Mouse (Mus musculus) lung, embryonic 14.5 days (tissue): ENCODE data around the gene Lrmda. TPM values are rescaled to one million over a fixed set of nuclear protein-coding genes. Genes with fewer than 3 reads are reported as not detected.

Experiments used
- ATAC-seq: fragments of 200-750 bp; cut with Nextera tagmentation; 2 replicates; pipeline ENCODE4 v1.8.0; 2017; ENCODE audit warnings: mild to moderate bottlenecking, moderate TSS enrichment, moderate library complexity; ENCODE audit not compliant: insufficient read depth
- DNase-seq: peaks from one replicate; pipeline ENCODE4 v3.0.0-alpha.2; 2015
- H3K27ac ChIP-seq: fragments of 300-500 bp; sonication (generic); 2 replicates; pipeline ENCODE4 v1.5.1; 2014; ENCODE audit warnings: low read depth, mild to moderate bottlenecking, moderate library complexity
- H3K27me3 ChIP-seq: fragments of 300-500 bp; sonication (generic); 2 replicates; pipeline ENCODE4 v1.6.1; 2014; ENCODE audit warnings: low read length, control low read depth; ENCODE audit not compliant: insufficient read depth
- H3K36me3 ChIP-seq: fragments of 300-500 bp; sonication (generic); 2 replicates; pipeline ENCODE4 v1.6.1; 2014; ENCODE audit warnings: control low read depth; ENCODE audit not compliant: insufficient read depth
- H3K4me1 ChIP-seq: fragments of 300-500 bp; sonication (generic); 2 replicates; pipeline ENCODE4 v1.6.1; 2014; ENCODE audit warnings: antibody characterized with exemption, control low read depth; ENCODE audit not compliant: insufficient read depth
- H3K4me2 ChIP-seq: fragments of 300-500 bp; sonication (generic); 2 replicates; pipeline ENCODE4 v1.6.1; 2014; ENCODE audit warnings: mild to moderate bottlenecking
- H3K4me3 ChIP-seq: fragments of 300-500 bp; sonication (generic); 2 replicates; pipeline ENCODE4 v1.5.1; 2014; ENCODE audit warnings: low read depth, low read length
- H3K9ac ChIP-seq: fragments of 300-500 bp; sonication (generic); 2 replicates; pipeline ENCODE4 v1.6.1; 2014
- H3K9me3 ChIP-seq: fragments of 300-500 bp; sonication (generic); 2 replicates; pipeline ENCODE4 v1.6.1; 2016; ENCODE audit warnings: low read depth, low read length, control low read depth
- CTCF ChIP-seq: IDR thresholded peaks from 2 replicates; pipeline ENCODE4 v1.5.1; 2016; ENCODE audit warnings: antibody characterized with exemption, low read depth
- WGBS: fragments of 180-500 bp; shearing (Covaris S2); extraction: QIAGEN DNeasy Blood & Tissue Kit; methylation state at CpG from one replicate; pipeline ENCODE4 v1.1.7; 2014; 5-methylcytosine and 5-hydroxymethylcytosine counted together
- polyA plus RNA-seq: library from polyadenylated mRNA; unstranded; fragments of >200 nt; fragmentation: Nextera tagmentation; extraction: Ambion mirVana; gene quantifications from 2 replicates; pipeline ENCODE4 v1.2.1, GENCODE M21; 2014

The Lrmda gene
- polyA plus RNA-seq, 1 experiment from 2014 or later = 1.1 TPM

DNA sequence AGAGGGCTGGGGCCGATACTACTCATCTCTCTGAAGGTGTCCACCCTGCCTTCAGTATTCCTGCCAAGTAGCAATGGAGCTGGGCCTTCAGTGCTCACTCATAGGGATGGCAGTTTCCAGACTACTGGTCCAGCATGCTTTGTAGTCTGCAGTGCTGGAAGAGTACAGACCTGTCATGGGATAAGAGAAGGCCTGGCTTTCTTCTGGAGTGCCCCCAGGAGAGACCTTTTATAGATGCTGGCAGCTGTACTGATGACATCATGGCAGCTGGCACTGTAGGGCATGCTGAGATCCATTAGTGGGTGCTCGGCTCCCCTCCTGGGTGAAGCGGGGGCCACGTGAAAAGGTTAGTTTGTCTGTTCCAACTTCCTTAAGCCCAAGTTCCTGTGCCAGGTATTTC lies 348.1 kb downstream of the Lrmda start:
- no peaks in the 10 kb centered on the region for H3K36me3 ChIP-seq
- H3K4me3 ChIP-seq = no peak overlapping the region

DNA sequence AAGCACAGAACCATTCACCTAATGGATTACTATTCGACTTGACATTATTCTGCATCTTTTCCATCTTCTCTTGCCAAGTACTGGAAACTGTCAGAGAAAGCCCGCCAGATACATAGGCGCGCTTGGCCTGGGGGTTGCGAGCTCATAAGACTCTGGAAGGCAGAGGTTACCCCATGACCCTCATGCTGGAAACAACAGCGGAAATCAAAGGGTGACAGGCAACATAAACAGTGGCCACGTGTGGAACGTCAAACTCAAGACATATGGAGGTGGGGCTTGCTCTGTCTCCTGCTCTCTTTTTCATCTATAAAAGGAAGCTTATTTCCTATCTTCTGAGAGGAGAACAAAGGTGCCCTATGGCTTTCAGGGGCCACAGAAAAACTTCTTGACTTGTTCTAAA lies 351.6 kb downstream of the Lrmda start:
- no peaks in the 10 kb centered on the region for H3K9me3 ChIP-seq
- no peaks in the 10 kb centered on the region for H3K36me3 ChIP-seq
- ATAC-seq (peak; percentile 47), DNase-seq (peak; percentile 80)
- no peak overlapping the region for H3K27ac ChIP-seq
- TF ChIP-seq CTCF = no peak
- no peak overlapping the region for H3K4me2 ChIP-seq
- no peak overlapping the region for H3K4me3 ChIP-seq
- no peaks in the 10 kb centered on the region for H3K27me3 ChIP-seq
- H3K9ac ChIP-seq = no peak overlapping the region
- WGBS = 24% methylated on average over 8 of the region's 8 CpGs
- peaks cover 3% of the 10 kb centered on the region; the same call in 1 of the 2 replicates for H3K4me1 ChIP-seq

More for the DNA sequence above, 348.1 kb downstream of the Lrmda start:
- Histone ChIP-seq H3K27ac (no peak overlapping the region), H3K4me1 (peaks cover 14% of the 10 kb centered on the region; the same call in 1 of the 2 replicates), H3K27me3 (no peaks in the 10 kb centered on the region), H3K4me2 (no peak overlapping the region), H3K9me3 (no peaks in the 10 kb centered on the region), H3K9ac (no peak overlapping the region)
- no peak for ATAC-seq
- DNase-seq = no peak
- TF ChIP-seq CTCF = no peak
- WGBS = 86% methylated on average over 4 of the region's 4 CpGs

DNA sequence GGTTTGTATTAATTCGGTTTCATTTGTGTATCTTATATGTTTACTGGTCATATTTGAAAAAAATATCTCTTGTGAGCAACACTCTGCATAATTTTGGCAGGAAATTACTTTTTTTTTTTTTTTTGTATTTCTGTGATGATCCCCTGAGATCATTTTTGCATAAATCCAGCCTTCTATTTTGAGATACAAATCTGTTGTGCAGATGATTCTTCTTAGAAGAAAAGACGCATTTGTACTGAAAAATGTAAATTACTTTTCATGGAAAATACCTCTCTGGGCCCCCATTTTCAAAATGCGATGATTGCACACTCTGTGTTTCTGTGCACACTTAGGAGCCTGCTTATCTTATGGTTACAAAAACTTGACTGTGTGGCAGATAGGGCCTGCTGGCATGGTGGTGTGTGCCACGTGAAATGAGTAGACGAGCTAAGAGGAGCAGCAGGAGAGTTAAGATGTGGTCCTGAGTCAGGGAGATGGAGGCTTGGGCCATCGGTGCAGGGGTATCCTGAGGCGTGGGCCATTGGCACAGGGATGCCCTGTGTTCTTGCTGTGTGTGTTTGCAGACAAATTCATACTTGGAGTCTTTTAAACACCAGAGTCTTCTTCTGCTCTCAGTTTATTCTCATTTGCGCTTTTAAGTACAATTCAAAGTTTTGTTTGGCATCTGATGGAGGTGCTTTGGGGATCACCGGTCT lies 353.3 kb downstream of the Lrmda start:
- Histone ChIP-seq H3K4me2 (no peak overlapping the region), H3K27ac (no peak overlapping the region)
- WGBS = 77% methylated on average over 9 of the region's 9 CpGs

DNA sequence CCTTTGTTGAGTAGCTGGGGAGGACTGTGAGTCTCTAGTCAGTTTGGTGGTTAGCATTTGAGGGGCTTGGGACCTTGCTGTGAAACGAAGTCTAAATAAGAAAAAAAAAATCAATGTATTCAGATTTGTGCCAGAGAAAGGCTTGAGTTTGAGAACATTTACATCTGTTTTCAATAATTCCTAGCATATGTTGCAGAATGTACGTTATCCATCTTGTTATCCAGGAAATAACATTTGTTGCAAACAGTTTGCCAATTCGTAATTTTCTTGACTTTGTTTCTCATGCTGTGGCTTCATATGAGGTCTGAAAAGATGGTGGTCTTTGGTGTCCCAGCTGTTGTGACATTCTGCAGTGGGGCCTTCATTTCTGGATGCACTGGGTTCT lies 353.8 kb downstream of the Lrmda start:
- Histone ChIP-seq H3K4me1 (peaks cover 3% of the 10 kb centered on the region; the same call in 1 of the 2 replicates), H3K4me3 (no peak overlapping the region), H3K9me3 (no peaks in the 10 kb centered on the region), H3K27ac (no peak overlapping the region), H3K27me3 (no peaks in the 10 kb centered on the region), H3K36me3 (no peaks in the 10 kb centered on the region), H3K9ac (no peak overlapping the region), H3K4me2 (no peak overlapping the region)
- 59% methylated on average over 3 of the region's 3 CpGs for WGBS
- DNase-seq (no peak), ATAC-seq (no peak)
- no peak for TF ChIP-seq CTCF

More for the DNA sequence above, 353.3 kb downstream of the Lrmda start:
- TF ChIP-seq CTCF = no peak
- Histone ChIP-seq H3K9me3 (no peaks in the 10 kb centered on the region), H3K36me3 (no peaks in the 10 kb centered on the region), H3K4me3 (no peak overlapping the region), H3K27me3 (no peaks in the 10 kb centered on the region), H3K4me1 (peaks cover 3% of the 10 kb centered on the region; the same call in 1 of the 2 replicates), H3K9ac (no peak overlapping the region)
- ATAC-seq = no peak
- DNase-seq = no peak

DNA sequence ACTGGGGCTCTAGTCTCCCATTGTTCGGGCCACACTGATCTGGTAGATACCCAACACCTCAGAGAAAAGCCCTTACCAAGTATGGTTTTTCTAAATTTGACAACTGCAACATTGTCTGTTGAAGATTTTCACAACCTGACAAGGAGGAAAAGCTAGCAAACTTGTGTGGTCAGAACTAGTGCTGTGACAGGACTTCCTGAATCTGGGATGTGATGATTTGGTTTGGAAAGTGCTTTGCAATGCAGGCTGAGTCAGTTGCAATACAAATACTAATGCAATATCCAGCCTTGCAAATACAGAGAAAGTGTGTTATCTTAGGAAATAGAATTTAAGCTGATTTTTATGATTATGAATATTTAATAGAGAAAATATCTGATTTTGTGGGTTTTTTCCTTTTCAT lies 357.6 kb downstream of the Lrmda start:
- no peak for TF ChIP-seq CTCF
- Histone ChIP-seq H3K27ac (no peak overlapping the region), H3K36me3 (no peaks in the 10 kb centered on the region), H3K4me2 (no peak overlapping the region), H3K27me3 (no peaks in the 10 kb centered on the region), H3K4me1 (no peaks in the 10 kb centered on the region), H3K9ac (no peak overlapping the region), H3K4me3 (no peak overlapping the region), H3K9me3 (no peaks in the 10 kb centered on the region)
- 74% methylated on average over 1 of the region's 1 CpGs for WGBS
- ATAC-seq (no peak), DNase-seq (no peak)

DNA sequence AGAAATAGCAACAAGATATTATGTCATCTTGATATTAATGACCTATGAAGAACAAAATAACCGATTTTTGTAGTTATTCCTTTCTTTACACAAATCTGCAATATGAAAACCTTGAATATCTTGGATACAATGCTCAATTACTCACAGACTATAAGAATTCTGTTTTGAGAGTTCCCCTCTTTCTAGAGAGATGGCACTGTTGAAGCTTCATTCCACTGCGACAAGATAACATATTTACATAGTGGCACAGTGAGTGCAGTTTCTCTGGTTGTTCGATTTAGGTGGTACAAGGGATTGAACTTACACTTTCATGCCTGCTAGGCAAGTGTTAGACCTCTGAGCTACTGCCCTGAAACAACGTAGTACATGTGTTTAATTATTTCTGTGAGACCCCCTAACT lies 362.6 kb downstream of the Lrmda start:
- 47% methylated on average over 4 of the region's 4 CpGs for WGBS
- H3K4me1 ChIP-seq = no peaks in the 10 kb centered on the region
- H3K27ac ChIP-seq = no peak overlapping the region
- no peak for TF ChIP-seq CTCF
- H3K9me3 ChIP-seq = no peaks in the 10 kb centered on the region
- H3K27me3 ChIP-seq = no peaks in the 10 kb centered on the region
- DNase-seq = no peak
- no peak overlapping the region for H3K4me3 ChIP-seq
- no peaks in the 10 kb centered on the region for H3K36me3 ChIP-seq
- no peak overlapping the region for H3K9ac ChIP-seq
- H3K4me2 ChIP-seq = no peak overlapping the region
- ATAC-seq = no peak

DNA sequence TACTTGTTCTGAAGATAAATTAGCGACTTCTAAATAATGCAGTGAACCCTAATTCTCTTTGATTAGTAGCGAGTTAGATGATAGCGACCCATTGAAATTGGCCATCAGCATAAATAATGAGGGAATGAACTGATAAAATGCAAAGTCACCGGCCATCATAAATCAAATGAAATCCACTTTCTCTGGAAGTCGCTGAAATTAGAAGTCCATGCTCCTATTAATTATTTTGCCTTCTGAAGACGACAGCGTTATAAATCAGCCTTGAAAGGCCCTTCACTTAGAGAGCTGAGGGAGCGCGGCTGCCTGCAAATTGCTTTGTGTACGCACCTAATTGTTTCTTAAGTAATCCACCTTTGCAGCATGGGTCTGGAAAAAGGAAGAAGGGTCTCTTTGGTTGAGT lies 374.1 kb downstream of the Lrmda start:
- H3K4me2 ChIP-seq = no peak overlapping the region
- 54% methylated on average over 10 of the region's 10 CpGs for WGBS
- H3K27ac ChIP-seq = no peak overlapping the region
- ATAC-seq = no peak
- H3K36me3 ChIP-seq = no peaks in the 10 kb centered on the region
- H3K27me3 ChIP-seq = no peaks in the 10 kb centered on the region
- H3K9me3 ChIP-seq = no peaks in the 10 kb centered on the region; the same call in 1 of the 2 replicates
- DNase-seq = no peak
- no peak for TF ChIP-seq CTCF
- H3K4me3 ChIP-seq = no peak overlapping the region
- no peak overlapping the region for H3K9ac ChIP-seq
- no peaks in the 10 kb centered on the region for H3K4me1 ChIP-seq
